Mouse (Mus musculus): ENCODE results near the gene Vrk3.

Gene Vrk3

GRCm38 (mm10) chr7:44760366-44760765, 12.2 kb downstream of the Vrk3 start:
- no peak for DNase-seq (ENCODE audit: low read depth, low spot score)

- DNase-seq (ENCODE audit: low read depth, low spot score) = no peak
Observed at GRCm38 (mm10) chr7:44768129-44768528, 19.9 kb downstream of the Vrk3 start.

GRCm38 (mm10) chr7:44770046-44770578, 21.9 kb downstream of the Vrk3 start:
- DNase-seq (ENCODE audit: low read depth, low spot score) = peak; percentile 89

DNA sequence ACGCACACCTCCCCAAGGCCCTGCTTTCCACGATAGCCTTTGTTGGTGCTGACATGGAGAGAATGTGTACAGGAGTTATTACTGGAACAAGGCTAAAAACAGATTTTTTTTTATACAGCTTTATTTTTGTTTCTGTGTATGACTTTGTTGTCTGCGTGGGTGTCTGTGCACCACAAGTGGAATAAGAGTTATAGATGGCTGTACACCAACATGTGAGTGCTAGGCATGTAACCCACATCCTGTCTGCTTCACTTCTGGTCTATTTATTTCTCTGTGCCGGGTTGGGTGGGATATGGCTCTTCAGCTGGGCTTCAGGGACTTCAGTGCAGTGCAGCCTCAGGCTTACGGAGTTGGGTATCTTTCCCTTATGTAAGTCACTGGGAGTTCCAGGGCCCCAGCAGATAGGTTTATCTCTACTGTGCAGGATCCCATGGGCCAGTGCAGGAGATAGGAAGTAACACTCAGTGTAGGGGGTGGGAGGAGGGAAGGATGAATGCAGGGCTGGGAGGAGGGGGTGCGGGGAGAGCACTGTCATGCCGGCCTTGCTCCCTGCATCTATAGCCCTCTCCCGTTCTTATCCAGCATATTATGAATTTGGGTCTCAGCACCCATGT, 24.5 kb downstream of the Vrk3 start:
- DNase-seq (ENCODE audit: low read depth, low spot score) = no peak

DNA sequence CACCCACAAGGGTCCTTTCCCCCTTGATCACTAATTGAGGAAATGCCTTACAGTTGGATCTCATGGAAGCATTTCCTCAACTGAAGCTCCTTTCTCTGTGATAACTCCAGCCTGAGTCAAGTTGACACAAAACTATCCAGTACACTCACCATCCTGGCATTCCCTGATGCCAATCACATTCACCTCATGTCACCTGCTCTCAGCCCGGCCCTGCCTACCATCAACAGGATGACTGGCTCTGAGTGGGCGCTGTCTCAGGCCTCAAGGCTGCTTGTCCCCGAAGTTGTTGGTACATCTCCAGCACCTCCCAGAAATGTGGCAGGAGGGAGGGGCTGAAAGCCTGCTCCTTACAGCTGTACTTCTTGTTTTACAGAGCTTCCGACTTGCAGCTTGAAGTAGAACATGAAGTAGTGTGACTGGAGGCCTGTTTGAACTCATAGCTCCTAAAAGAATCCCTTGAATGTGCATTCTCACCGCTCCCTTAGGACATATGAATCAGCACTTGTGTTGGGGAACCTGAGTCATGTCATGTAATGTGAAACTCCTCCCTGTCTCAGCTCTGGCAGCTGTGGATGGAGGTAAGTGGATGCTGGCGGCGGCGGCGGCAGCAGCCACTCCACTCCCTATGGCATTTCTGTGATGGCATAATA, 28.8 kb downstream of the Vrk3 start:
- no peak for DNase-seq (ENCODE audit: low read depth, low spot score)

GRCm38 (mm10) chr7:44780101-44780500, 31.9 kb downstream of the Vrk3 start:
- DNase-seq (ENCODE audit: low read depth, low spot score) = no peak

- DNase-seq (ENCODE audit: low read depth, low spot score) = no peak
Observed at GRCm38 (mm10) chr7:44789531-44789930, 41.3 kb downstream of the Vrk3 start.

GRCm38 (mm10) chr7:44790066-44790465, 41.9 kb downstream of the Vrk3 start:
- DNase-seq (ENCODE audit: low read depth, low spot score) = no peak

DNA sequence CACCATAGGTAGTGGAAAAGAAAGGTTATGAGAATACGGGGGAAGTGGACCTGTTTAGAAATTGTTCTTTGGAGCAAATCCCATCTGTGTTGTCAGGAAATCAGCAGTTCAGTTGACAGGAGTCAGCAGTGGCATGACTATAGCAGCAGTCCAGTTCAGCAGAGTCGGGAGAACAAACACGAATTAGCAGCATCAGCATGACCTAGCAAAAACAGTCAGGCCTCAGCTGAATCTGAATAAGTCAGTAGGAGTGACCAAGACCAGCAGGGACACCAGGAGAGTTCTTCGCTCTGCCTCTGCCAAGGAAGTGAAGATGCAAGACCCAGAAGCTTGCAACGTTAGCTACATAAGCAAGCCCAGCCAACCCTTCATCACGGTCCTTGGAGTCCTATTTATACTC, 44.6 kb downstream of the Vrk3 start:
- no peak for DNase-seq (ENCODE audit: low read depth, low spot score)

GRCm38 (mm10) chr7:44808927-44809326, 60.7 kb downstream of the Vrk3 start:
- DNase-seq (ENCODE audit: low read depth, low spot score) = no peak

- no peak for DNase-seq (ENCODE audit: low read depth, low spot score)
Observed at GRCm38 (mm10) chr7:44809466-44809865, 61.3 kb downstream of the Vrk3 start.

DNA sequence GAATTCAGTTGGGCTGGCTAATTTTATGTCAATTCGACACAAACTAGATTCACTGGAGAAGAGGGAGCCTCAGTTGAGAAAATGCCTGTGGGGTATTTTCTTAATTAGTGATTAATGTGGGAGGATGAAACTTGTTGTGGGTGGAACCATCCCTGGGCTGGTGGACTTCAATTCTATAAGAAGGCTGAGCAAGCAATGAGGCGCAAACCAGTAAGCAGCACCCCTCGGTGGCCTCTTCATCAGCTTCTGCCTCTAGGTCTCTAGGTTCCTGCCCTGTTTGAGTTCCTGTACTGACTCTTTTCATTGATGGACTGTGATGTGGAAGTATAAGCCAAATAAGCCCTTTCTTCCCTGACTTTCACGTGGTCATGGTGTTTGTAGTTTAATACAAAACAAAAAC, 62.2 kb downstream of the Vrk3 start:
- DNase-seq (ENCODE audit: low read depth, low spot score) = no peak

DNA sequence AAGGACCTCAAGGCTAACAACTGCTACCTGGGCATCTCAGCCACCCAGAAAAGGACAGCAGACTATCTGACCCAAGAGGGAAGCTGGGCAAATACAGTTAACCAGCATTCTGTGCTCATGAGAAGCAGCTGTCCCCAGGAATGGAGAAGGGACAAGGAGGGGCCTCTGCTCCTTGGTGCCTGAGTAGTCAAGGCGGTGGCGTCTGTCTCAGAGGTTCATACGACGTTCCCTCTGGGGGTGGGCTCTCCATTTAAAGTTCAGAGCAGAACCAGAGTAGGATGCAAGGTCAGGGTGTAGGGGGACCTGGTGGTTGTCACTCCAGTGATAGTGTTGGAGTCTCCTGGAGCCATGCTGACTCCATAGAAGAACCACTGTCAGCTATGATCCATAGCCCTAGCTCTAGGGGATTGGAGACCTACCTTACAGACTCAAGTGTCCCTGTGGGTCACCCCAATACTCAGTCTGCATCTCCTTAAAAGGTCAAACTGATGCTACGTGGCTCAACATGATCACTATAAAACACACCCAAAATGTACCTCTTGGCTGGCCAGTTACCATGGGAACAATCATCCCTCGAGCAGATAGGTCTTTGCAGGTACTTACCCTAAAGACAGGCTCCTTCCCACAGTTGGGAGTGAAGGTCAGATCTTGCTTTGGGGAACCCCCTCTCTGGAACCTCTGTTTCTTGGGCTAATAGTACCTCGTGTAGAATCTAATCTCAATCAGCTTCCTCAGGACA, 62.8 kb downstream of the Vrk3 start:
- no peak for DNase-seq (ENCODE audit: low read depth, low spot score)

- DNase-seq (ENCODE audit: low read depth, low spot score) = no peak
Observed at GRCm38 (mm10) chr7:44812651-44813325, 64.6 kb downstream of the Vrk3 start.

- no peak for DNase-seq (ENCODE audit: low read depth, low spot score)
Observed at GRCm38 (mm10) chr7:44813985-44814384, 65.8 kb downstream of the Vrk3 start.

DNA sequence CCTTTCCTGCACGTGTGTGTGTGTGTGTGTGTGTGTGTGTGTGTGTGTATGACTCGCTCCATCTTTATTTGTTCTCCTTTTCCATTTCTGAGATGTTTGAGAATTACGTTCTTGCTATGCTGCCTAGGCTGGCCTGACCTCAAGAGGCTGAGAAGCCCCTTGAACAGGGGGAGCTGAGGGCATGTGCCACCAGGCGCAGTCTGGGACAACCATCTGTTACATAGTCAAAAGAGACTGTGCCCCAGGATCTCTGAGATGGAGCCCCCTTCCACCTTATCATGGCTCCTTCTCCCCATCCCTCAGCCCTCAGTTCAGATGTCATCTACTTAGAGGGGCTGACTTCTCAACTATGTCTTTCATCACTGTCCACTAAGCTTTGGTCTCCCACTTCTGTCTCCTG, 66.2 kb downstream of the Vrk3 start:
- no peak for DNase-seq (ENCODE audit: low read depth, low spot score)

GRCm38 (mm10) chr7:44814952-44815553, 66.8 kb downstream of the Vrk3 start:
- no peak for DNase-seq (ENCODE audit: low read depth, low spot score)

- peak; percentile 100 for DNase-seq (ENCODE audit: low read depth, low spot score)
Observed at GRCm38 (mm10) chr7:44815721-44816469, 67.7 kb downstream of the Vrk3 start, which contains the start of the genes Nup62 and Il4i1. Gene Nup62 (plus strand): TSS chr7:44816088. Gene Il4i1 (plus strand): TSS chr7:44816387.

DNA sequence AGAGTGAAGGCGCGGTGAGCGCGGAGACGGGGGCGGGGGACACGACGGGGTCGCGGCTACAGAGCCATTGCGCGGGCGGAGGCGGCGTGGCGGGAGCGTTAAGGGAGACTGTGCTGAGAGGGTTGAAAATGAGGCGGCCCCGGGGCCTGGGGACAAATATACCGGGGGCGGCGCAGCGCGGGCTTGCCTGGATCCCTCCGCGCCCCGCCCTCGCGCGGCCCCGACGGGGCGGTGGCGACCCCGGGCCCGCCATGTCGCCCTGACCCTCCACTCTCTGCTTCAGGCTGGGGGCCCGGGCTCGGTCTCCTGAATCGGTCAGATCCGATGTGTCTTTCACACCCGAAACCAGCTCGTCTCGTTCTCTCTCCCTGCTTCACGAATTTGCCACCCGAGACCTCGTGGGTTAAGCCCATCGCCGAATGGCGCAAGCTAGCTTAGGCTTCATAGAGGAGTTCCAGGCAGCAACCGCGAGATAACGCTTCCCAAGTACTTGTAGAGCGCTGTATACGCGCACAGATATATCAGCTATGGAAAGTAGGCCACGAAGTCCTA, 68.3 kb downstream of the Vrk3 start, which contains the start of gene Atf5:
Gene Atf5 (minus strand): TSS at position 189 of the 552 bp plus-strand sequence.
- DNase-seq (ENCODE audit: low read depth, low spot score) = peak; percentile 41

- DNase-seq (ENCODE audit: low read depth, low spot score) = no peak
Observed at GRCm38 (mm10) chr7:44817441-44817840, 69.2 kb downstream of the Vrk3 start.
